Mouse (Mus musculus): ENCODE data around the gene Sap30.

DNA sequence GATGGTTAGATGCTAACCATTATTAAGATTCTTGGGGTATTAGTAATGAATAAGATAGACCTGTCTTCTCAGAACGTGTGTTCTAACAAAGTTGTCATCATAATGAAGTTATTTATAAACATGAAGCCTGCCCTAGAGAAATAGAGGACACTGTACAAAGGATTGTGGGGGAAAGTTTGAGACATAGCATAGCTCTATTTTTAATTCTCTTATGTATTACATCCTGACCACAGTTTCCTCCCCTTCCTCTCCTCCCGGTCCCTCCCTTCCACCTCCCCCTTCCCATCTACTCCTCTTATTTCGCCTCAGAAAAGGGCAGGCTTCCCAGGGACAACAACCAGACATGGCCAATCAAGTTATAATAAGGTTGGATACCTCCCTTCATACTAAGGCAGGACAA is 9.3 kb downstream of the Sap30 start:
- TF ChIP-seq CTCF (IDR thresholded peaks at IDR 0.05; ENCODE audit: low read depth, low read length) (no peak), POLR2A (IDR thresholded peaks at IDR 0.05; ENCODE audit: insufficient read depth, low read length) (no peak), EP300 (IDR thresholded peaks at IDR 0.05; ENCODE audit: insufficient read depth, low read depth, low read length) (no peak)

Measured in ES-Bruce4 (cell line).